Mouse (Mus musculus) myocyte (in vitro differentiated cells): ENCODE measurements around the gene Rtn3. TPM values are rescaled to one million over a fixed set of nuclear protein-coding genes. Genes with fewer than 3 reads are reported as not detected.

ENCODE experiments used
- H3K27me3 ChIP-seq: one replicate; pipeline ENCODE4 v1.6.1; 2011; ENCODE audit not compliant: control insufficient read depth, insufficient read depth, insufficient read length
- H3K36me3 ChIP-seq: one replicate; pipeline ENCODE4 v1.6.1; 2011; ENCODE audit not compliant: control insufficient read depth, insufficient read depth
- H3K4me2 ChIP-seq: one replicate; pipeline ENCODE4 v1.6.1; 2011; ENCODE audit warnings: low read depth, control low read depth
- H3K4me3 ChIP-seq: one replicate; pipeline ENCODE4 v1.5.1; 2011; ENCODE audit warnings: mild to moderate bottlenecking, control low read depth, moderate library complexity
- H3K79me2 ChIP-seq: one replicate; pipeline ENCODE4 v1.6.1; 2011; ENCODE audit not compliant: control insufficient read depth, insufficient read depth
- H3ac ChIP-seq: one replicate; pipeline ENCODE4 v1.6.1; 2011; ENCODE audit not compliant: control insufficient read depth, insufficient read length
- CEBPB ChIP-seq: IDR thresholded peaks from 2 replicates; pipeline ENCODE4 v1.6.1; 2011; ENCODE audit warnings: mild to moderate bottlenecking, moderate library complexity; ENCODE audit not compliant: poor library complexity, insufficient read depth, severe bottlenecking
- E2F4 ChIP-seq: IDR thresholded peaks from one replicate; pipeline ENCODE4 v1.6.1; 2011; ENCODE audit warnings: mild to moderate bottlenecking, control low read depth, moderate library complexity; ENCODE audit not compliant: insufficient read depth
- MAX ChIP-seq: IDR thresholded peaks from one replicate; pipeline ENCODE4 v1.6.1; 2011; ENCODE audit warnings: low read depth, mild to moderate bottlenecking, control low read depth
- MYOG ChIP-seq, 3 experiments: IDR thresholded peaks; one replicate each; pipeline ENCODE4 v1.6.1; 2011; ENCODE audit warnings: control low read depth in 2 of 3, low read depth in 2 of 3, mild to moderate bottlenecking in 2 of 3; ENCODE audit not compliant: insufficient read length in 2 of 3, control insufficient read depth in 1 of 3, insufficient read depth in 1 of 3
- POLR2A ChIP-seq: IDR thresholded peaks from one replicate; pipeline ENCODE4 v1.6.1; 2011; ENCODE audit warnings: low read depth, mild to moderate bottlenecking, control low read depth, moderate library complexity; ENCODE audit not compliant: insufficient read length
- POLR2AphosphoS2 ChIP-seq: IDR thresholded peaks from one replicate; pipeline ENCODE4 v1.6.1; 2011; ENCODE audit warnings: low read depth, control low read depth; ENCODE audit not compliant: insufficient read length
- REST ChIP-seq: IDR thresholded peaks from one replicate; pipeline ENCODE4 v1.6.1; 2011; ENCODE audit warnings: mild to moderate bottlenecking, control low read depth, moderate library complexity; ENCODE audit not compliant: insufficient read depth, insufficient read length
- SRF ChIP-seq: IDR thresholded peaks from one replicate; pipeline ENCODE4 v1.6.1; 2011; ENCODE audit warnings: low read depth; ENCODE audit not compliant: control insufficient read depth, insufficient read length
- TCF12 ChIP-seq: IDR thresholded peaks from one replicate; pipeline ENCODE4 v1.6.1; 2011; ENCODE audit warnings: mild to moderate bottlenecking, control low read depth; ENCODE audit not compliant: poor library complexity, insufficient read depth, severe bottlenecking
- TCF3 ChIP-seq: IDR thresholded peaks from one replicate; pipeline ENCODE4 v1.6.1; 2011; ENCODE audit warnings: low read depth, control low read depth; ENCODE audit not compliant: insufficient read length
- USF1 ChIP-seq: IDR thresholded peaks from one replicate; pipeline ENCODE4 v1.6.1; 2011; ENCODE audit warnings: low read depth, mild to moderate bottlenecking, control low read depth, moderate library complexity
- polyA plus RNA-seq: library from polyadenylated mRNA; unstranded; fragments of >200 nt; fragmentation: generic; extraction: Trizol; gene quantifications from one replicate; pipeline ENCODE4 v1.2.1, GENCODE M21; 2012; ENCODE audit warnings: missing spikeins

The Rtn3 gene
- polyA plus RNA-seq, 1 experiment: 65.7 TPM

- TF ChIP-seq MYOG (IDR thresholded peaks at IDR 0.05; ENCODE audit: control insufficient read depth in 1 of 3, insufficient read depth in 1 of 3, insufficient read length in 2 of 3, low read depth in 2 of 3) (no peak), SRF (no peak), POLR2A (no peak), CEBPB (no peak)
- Histone ChIP-seq H3K79me2 (peaks cover 21% of the 10 kb centered on the region), H3K36me3 (no peaks in the 10 kb centered on the region), H3K27me3 (no peaks in the 10 kb centered on the region), H3K4me2 (no peak overlapping the region), H3ac (no peak overlapping the region), H3K4me3 (no peak overlapping the region)
Measured at GRCm38 (mm10) chr19:7491960-7492359, 8.9 kb upstream of the Rtn3 start.

GRCm38 (mm10) chr19:7487680-7488079 is 4.6 kb upstream of the Rtn3 start:
- Histone ChIP-seq H3K36me3 (no peaks in the 10 kb centered on the region), H3K27me3 (no peaks in the 10 kb centered on the region), H3K4me2 (peak overlapping the region; percentile 63), H3K4me3 (no peak overlapping the region), H3ac (no peak overlapping the region), H3K79me2 (peaks cover under 1% of the 10 kb centered on the region)
- TF ChIP-seq CEBPB: peak; percentile 53; the same call in 1 of the 2 replicates
- no peak for TF ChIP-seq POLR2AphosphoS2
- peak; percentile 47 for TF ChIP-seq MAX
- no peak for TF ChIP-seq E2F4
- peak; percentile 67 for TF ChIP-seq USF1
- TF ChIP-seq POLR2A: no peak

GRCm38 (mm10) chr19:7484076-7484475 is 995 bp upstream of the Rtn3 start:
- Histone ChIP-seq H3K27me3 (no peaks in the 10 kb centered on the region), H3K4me2 (peak overlapping the region; percentile 69), H3ac (no peak overlapping the region), H3K36me3 (no peaks in the 10 kb centered on the region), H3K79me2 (peaks cover 35% of the 10 kb centered on the region), H3K4me3 (peak overlapping the region; percentile 86)
- TF ChIP-seq TCF3: no peak
- TF ChIP-seq MYOG (IDR thresholded peaks at IDR 0.05; ENCODE audit: control insufficient read depth in 1 of 3, insufficient read depth in 1 of 3, insufficient read length in 2 of 3, low read depth in 2 of 3): no peak
- TF ChIP-seq REST: no peak
- no peak for TF ChIP-seq POLR2A
- no peak for TF ChIP-seq POLR2AphosphoS2
- no peak for TF ChIP-seq CEBPB
- TF ChIP-seq SRF: no peak
- TF ChIP-seq E2F4: no peak

GRCm38 (mm10) chr19:7483512-7483882 is 416 bp upstream of the Rtn3 start:
- H3K27me3 ChIP-seq: no peaks in the 10 kb centered on the region
- TF ChIP-seq MAX (no peak), E2F4 (no peak), REST (no peak), CEBPB (peak; percentile 54; the same call in 1 of the 2 replicates), TCF3 (no peak)
- peak overlapping the region; percentile 40 for H3ac ChIP-seq
- H3K36me3 ChIP-seq: no peaks in the 10 kb centered on the region
- H3K79me2 ChIP-seq: peaks cover 39% of the 10 kb centered on the region
- H3K4me3 ChIP-seq: peak overlapping the region; percentile 86
- peak overlapping the region; percentile 69 for H3K4me2 ChIP-seq

DNA sequence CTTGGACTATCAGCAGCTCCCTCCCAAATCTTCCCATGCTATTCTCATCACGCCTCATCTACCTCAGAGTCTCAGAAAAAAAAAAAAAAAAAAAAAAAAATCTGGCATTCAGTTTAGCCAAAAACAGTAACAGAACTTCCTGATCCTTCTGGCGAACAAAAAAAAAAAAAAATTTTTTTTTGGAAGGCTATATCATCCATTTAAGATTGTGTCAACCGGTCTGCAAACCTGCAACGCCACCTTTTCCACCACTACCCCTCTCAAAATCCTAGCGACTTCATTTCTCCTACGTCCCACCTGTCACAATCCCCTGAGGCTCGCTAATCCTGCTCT is 849 bp downstream of the Rtn3 start:
- TF ChIP-seq E2F4 (no peak), CEBPB (no peak), SRF (no peak), TCF12 (no peak)
- H3K36me3 ChIP-seq: no peaks in the 10 kb centered on the region
- H3ac ChIP-seq: peak overlapping the region; percentile 40
- H3K4me3 ChIP-seq: peak overlapping the region; percentile 86
- peaks cover 51% of the 10 kb centered on the region for H3K79me2 ChIP-seq
- H3K27me3 ChIP-seq: no peaks in the 10 kb centered on the region
- peak overlapping the region; percentile 74 for H3K4me2 ChIP-seq

- H3ac ChIP-seq: peak overlapping the region; percentile 40
- peak overlapping the region; percentile 86 for H3K4me3 ChIP-seq
- no peaks in the 10 kb centered on the region for H3K27me3 ChIP-seq
- H3K79me2 ChIP-seq: peaks cover 57% of the 10 kb centered on the region
- no peak for TF ChIP-seq MAX
- no peak for TF ChIP-seq CEBPB
- H3K36me3 ChIP-seq: no peaks in the 10 kb centered on the region
- H3K4me2 ChIP-seq: peak overlapping the region; percentile 74
Measured at GRCm38 (mm10) chr19:7481541-7482265, 1.4 kb downstream of the Rtn3 start.
